Mouse (Mus musculus) heart, adult 2 months (tissue): ENCODE measurements at regions not wholly inside any gene's neighbourhood (a gene's known extent, or its start where the extent isn't known, plus 50 kb on each side); places are given as distances from the start of the nearest gene placed in this dataset.

Experiments used
- DNase-seq, 2 experiments: peaks; one replicate each; pipeline ENCODE4 v3.0.0; 2021
- H3K27ac ChIP-seq: fragments of 200-600 bp; 2 replicates; pipeline ENCODE4 v1.8.1; 2022
- H3K27me3 ChIP-seq: fragments of 200-500 bp; 2 replicates; pipeline ENCODE4 v1.6.1; 2012; ENCODE audit warnings: mild to moderate bottlenecking, low read length, inconsistent platforms, mixed read lengths; ENCODE audit not compliant: control insufficient read depth, insufficient read depth
- H3K36me3 ChIP-seq: fragments of 200-500 bp; 2 replicates; pipeline ENCODE4 v1.6.1; 2012; ENCODE audit warnings: low read length, inconsistent platforms; ENCODE audit not compliant: control insufficient read depth, insufficient read depth
- H3K4me1 ChIP-seq: fragments of 200-500 bp; 2 replicates; pipeline ENCODE4 v1.6.1; 2011; ENCODE audit warnings: low read length; ENCODE audit not compliant: control insufficient read depth, insufficient read depth
- H3K4me3 ChIP-seq: fragments of 200-600 bp; 2 replicates; pipeline ENCODE4 v1.8.1; 2022
- H3K79me2 ChIP-seq: fragments of 200-500 bp; replicated peaks from 2 replicates; pipeline ENCODE4 v1.6.1; 2012; ENCODE audit warnings: mild to moderate bottlenecking, inconsistent platforms, low read length, moderate library complexity, mixed read lengths; ENCODE audit not compliant: control insufficient read depth, insufficient read depth
- H3K9ac ChIP-seq: fragments of 200-500 bp; 2 replicates; pipeline ENCODE4 v1.6.1; 2012; ENCODE audit warnings: low read depth, mild to moderate bottlenecking, control low read depth, inconsistent platforms, low read length, mixed read lengths
- CTCF ChIP-seq: fragments of 200-600 bp; IDR thresholded peaks from 2 replicates; pipeline ENCODE4 v1.8.1; 2022; ENCODE audit warnings: antibody characterized with exemption, mild to moderate bottlenecking, moderate library complexity
- EP300 ChIP-seq: fragments of 200-500 bp; IDR thresholded peaks from 2 replicates; pipeline ENCODE4 v1.6.1; 2011; ENCODE audit warnings: low read depth, low read length, control low read depth; ENCODE audit not compliant: insufficient read depth
- POLR2A ChIP-seq: fragments of 200-500 bp; IDR thresholded peaks from 2 replicates; pipeline ENCODE4 v1.6.1; 2011; ENCODE audit warnings: mild to moderate bottlenecking, low read depth, low read length, control low read depth; ENCODE audit not compliant: insufficient read depth
- WGBS: fragments of 180-500 bp; shearing (Covaris S2); methylation state at CpG from one replicate; pipeline ENCODE4 v1.1.7; 2018; 5-methylcytosine and 5-hydroxymethylcytosine counted together
- intact Hi-C: fragments of 180-260 bp; cut with DNase I; formaldehyde crosslinking; loops from one replicate; pipeline ENCODE4 v1.15.1; 2025

GRCm38 (mm10) chr14:90488301-90488700, 2017.1 kb upstream of the Pcdh20 start:
- Histone ChIP-seq H3K36me3 (no peaks in the 10 kb centered on the region), H3K27ac (no peak overlapping the region), H3K9ac (no peak overlapping the region), H3K27me3 (no peaks in the 10 kb centered on the region), H3K4me3 (no peak overlapping the region), H3K79me2 (no peaks in the 10 kb centered on the region), H3K4me1 (no peaks in the 10 kb centered on the region)
- intact Hi-C loops: no loop called here
- no peak for DNase-seq
- no peak for TF ChIP-seq POLR2A
- TF ChIP-seq CTCF: no peak
- no peak for TF ChIP-seq EP300
- WGBS: 78% methylated on average over 2 of the region's 2 CpGs

GRCm38 (mm10) chr14:90447971-90448370, 1976.8 kb upstream of the Pcdh20 start:
- no peak for TF ChIP-seq POLR2A
- TF ChIP-seq CTCF: no peak
- TF ChIP-seq EP300: no peak
- no peaks in the 10 kb centered on the region for H3K4me1 ChIP-seq
- no peak for DNase-seq
- no peak overlapping the region for H3K9ac ChIP-seq
- 55% methylated on average over 2 of the region's 2 CpGs for WGBS
- H3K27me3 ChIP-seq: no peaks in the 10 kb centered on the region
- H3K27ac ChIP-seq: no peak overlapping the region
- H3K4me3 ChIP-seq: no peak overlapping the region
- intact Hi-C loops: no loop called here
- H3K36me3 ChIP-seq: no peaks in the 10 kb centered on the region
- no peaks in the 10 kb centered on the region for H3K79me2 ChIP-seq

- Histone ChIP-seq H3K27ac (no peak overlapping the region), H3K4me3 (no peak overlapping the region), H3K9ac (no peak overlapping the region), H3K4me1 (no peaks in the 10 kb centered on the region), H3K27me3 (no peaks in the 10 kb centered on the region), H3K36me3 (no peaks in the 10 kb centered on the region), H3K79me2 (no peaks in the 10 kb centered on the region)
- intact Hi-C loops: no loop called here
- TF ChIP-seq EP300 (no peak), CTCF (peak; percentile 68), POLR2A (no peak)
- 37% methylated on average over 7 of the region's 7 CpGs for WGBS
- no peak for DNase-seq
Measured at GRCm38 (mm10) chr14:90432874-90433543, 1961.8 kb upstream of the Pcdh20 start.

GRCm38 (mm10) chr14:90412707-90413106, 1941.5 kb upstream of the Pcdh20 start:
- Histone ChIP-seq H3K27ac (no peak overlapping the region), H3K27me3 (no peaks in the 10 kb centered on the region), H3K9ac (no peak overlapping the region), H3K4me3 (no peak overlapping the region), H3K4me1 (no peaks in the 10 kb centered on the region), H3K36me3 (no peaks in the 10 kb centered on the region), H3K79me2 (no peaks in the 10 kb centered on the region)
- WGBS: 61% methylated on average over 3 of the region's 3 CpGs
- TF ChIP-seq EP300 (no peak), CTCF (no peak), POLR2A (no peak)
- DNase-seq: no peak
- intact Hi-C loops: no loop called here

GRCm38 (mm10) chr14:90406350-90406749, 1935.2 kb upstream of the Pcdh20 start:
- DNase-seq: no peak
- 74% methylated on average over 2 of the region's 2 CpGs for WGBS
- Histone ChIP-seq H3K79me2 (no peaks in the 10 kb centered on the region), H3K9ac (no peak overlapping the region), H3K36me3 (no peaks in the 10 kb centered on the region), H3K4me1 (no peaks in the 10 kb centered on the region), H3K27ac (no peak overlapping the region), H3K4me3 (no peak overlapping the region), H3K27me3 (no peaks in the 10 kb centered on the region)
- no peak for TF ChIP-seq CTCF
- no peak for TF ChIP-seq POLR2A
- TF ChIP-seq EP300: no peak
- intact Hi-C loops: no loop called here

GRCm38 (mm10) chr14:90405476-90405875, 1934.3 kb upstream of the Pcdh20 start:
- H3K4me3 ChIP-seq: no peak overlapping the region
- intact Hi-C loops: no loop called here
- no peaks in the 10 kb centered on the region for H3K4me1 ChIP-seq
- no peaks in the 10 kb centered on the region for H3K36me3 ChIP-seq
- H3K79me2 ChIP-seq: no peaks in the 10 kb centered on the region
- DNase-seq: no peak
- 91% methylated on average over 1 of the region's 1 CpGs for WGBS
- H3K9ac ChIP-seq: no peak overlapping the region
- no peak for TF ChIP-seq EP300
- TF ChIP-seq POLR2A: no peak
- no peak for TF ChIP-seq CTCF
- no peak overlapping the region for H3K27ac ChIP-seq
- H3K27me3 ChIP-seq: no peaks in the 10 kb centered on the region
